Mouse (Mus musculus): Measurements from ENCODE around the gene Ulk2.

DNA sequence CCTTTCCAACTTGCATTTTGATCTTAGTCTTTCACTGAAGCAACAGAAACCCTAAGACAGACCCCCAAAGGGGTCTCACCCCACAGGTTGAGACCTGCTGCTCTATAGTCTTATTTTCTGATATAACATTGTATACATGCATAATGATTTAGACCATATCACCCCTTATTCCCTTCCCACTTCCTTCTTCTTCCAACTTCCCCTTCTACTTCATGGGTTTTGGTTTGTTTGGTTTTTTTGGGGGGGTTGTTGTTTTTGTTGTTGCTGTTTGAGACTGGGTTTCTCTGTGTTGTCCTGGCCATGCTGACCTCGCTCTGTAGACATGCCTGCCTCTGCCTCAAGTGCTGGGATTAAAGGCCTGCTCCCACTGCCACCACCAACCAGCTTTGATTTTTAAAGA lies 15.7 kb downstream of the Ulk2 start:
- no peak for TF ChIP-seq POLR2A (IDR thresholded peaks at IDR 0.05; ENCODE audit: insufficient read depth, low read depth, low read length)
- TF ChIP-seq EP300 (IDR thresholded peaks at IDR 0.05; ENCODE audit: insufficient read depth, low read depth, low read length) = no peak
